Mouse (Mus musculus) brain, embryonic 18.5 days (tissue): ENCODE results near the gene Fbxo30.

Experiments used
- DNase-seq: peaks from one replicate; pipeline ENCODE4 v3.0.0-alpha.2; 2012; ENCODE audit warnings: low read depth, low spot score

Gene Fbxo30

GRCm38 (mm10) chr10:11322316-11322715 is 41.2 kb downstream of the Fbxo30 start:
- no peak for DNase-seq

GRCm38 (mm10) chr10:11323202-11323898 is 42.2 kb downstream of the Fbxo30 start:
- no peak for DNase-seq

- DNase-seq = no peak
Observed at GRCm38 (mm10) chr10:11326526-11326925, 45.4 kb downstream of the Fbxo30 start.

- DNase-seq = peak; percentile 54
Observed at GRCm38 (mm10) chr10:11343205-11344141, 62.3 kb downstream of the Fbxo30 start, which contains the start of gene Epm2a. Gene Epm2a (plus strand): TSS chr10:11343404.

- no peak for DNase-seq
Observed at GRCm38 (mm10) chr10:11344536-11345468, 63.7 kb downstream of the Fbxo30 start.
